Mouse (Mus musculus): Measurements from ENCODE around the gene Fcgr2b. TPM values are rescaled to one million over a fixed set of nuclear protein-coding genes. Genes with fewer than 3 reads are reported as not detected.

The Fcgr2b gene
- polyA plus RNA-seq (2014; fragmentation: Nextera tagmentation; extraction: Ambion mirVana), result 1.4 TPM in 1 of 2 replicates, not detected in the other

- no peak for DNase-seq
- WGBS, result 95% methylated on average over 5 of the region's 5 CpGs
- Histone ChIP-seq H3K4me1 (ENCODE audit: control insufficient read depth, insufficient read depth, low read length) (no peaks in the 10 kb centered on the region), H3K27me3 (ENCODE audit: control insufficient read depth, insufficient read depth, low read length) (no peaks in the 10 kb centered on the region), H3K9me3 (ENCODE audit: control insufficient read depth, low read length) (no peaks in the 10 kb centered on the region), H3K27ac (replicated peaks; ENCODE audit: low read depth, low read length) (no peak within 1 kb of the TSS), H3K9ac (replicated peaks; ENCODE audit: low read length) (no peak within 1 kb of the TSS), H3K4me3 (replicated peaks; ENCODE audit: low read depth, low read length) (no peak within 1 kb of the TSS), H3K36me3 (ENCODE audit: control insufficient read depth, insufficient read depth, low read length) (no peaks in the 10 kb centered on the region), H3K4me2 (ENCODE audit: low read length) (no peak within 1 kb of the TSS)
- ATAC-seq (ENCODE audit: low FRiP score, low TSS enrichment), result no peak
Observed at GRCm38 (mm10) chr1:170976447-170976846, at the start of gene Fcgr2b. Fcgr2b (minus strand) TSS chr1:170976547.

GRCm38 (mm10) chr1:171019311-171019950 lies 43.1 kb upstream of the Fcgr2b start:
- no peaks in the 10 kb centered on the region for H3K27me3 ChIP-seq (ENCODE audit: control insufficient read depth, insufficient read depth, low read length)
- H3K27ac ChIP-seq (replicated peaks; ENCODE audit: low read depth, low read length), result no peak overlapping the region
- H3K36me3 ChIP-seq (ENCODE audit: control insufficient read depth, insufficient read depth, low read length), result no peaks in the 10 kb centered on the region
- DNase-seq, result no peak
- no peaks in the 10 kb centered on the region for H3K9me3 ChIP-seq (ENCODE audit: control insufficient read depth, low read length)
- no peak overlapping the region for H3K4me2 ChIP-seq (ENCODE audit: low read length)
- WGBS, result 91% methylated on average over 7 of the region's 7 CpGs
- H3K9ac ChIP-seq (replicated peaks; ENCODE audit: low read length), result no peak overlapping the region
- no peak for ATAC-seq (ENCODE audit: low FRiP score, low TSS enrichment)
- no peak overlapping the region for H3K4me3 ChIP-seq (replicated peaks; ENCODE audit: low read depth, low read length)
- no peaks in the 10 kb centered on the region for H3K4me1 ChIP-seq (ENCODE audit: control insufficient read depth, insufficient read depth, low read length)

- Histone ChIP-seq H3K27me3 (ENCODE audit: control insufficient read depth, insufficient read depth, low read length) (no peaks in the 10 kb centered on the region), H3K9ac (replicated peaks; ENCODE audit: low read length) (no peak within 1 kb of the TSS), H3K4me2 (ENCODE audit: low read length) (no peak within 1 kb of the TSS), H3K9me3 (ENCODE audit: control insufficient read depth, low read length) (no peaks in the 10 kb centered on the region), H3K27ac (replicated peaks; ENCODE audit: low read depth, low read length) (no peak within 1 kb of the TSS), H3K36me3 (ENCODE audit: control insufficient read depth, insufficient read depth, low read length) (no peaks in the 10 kb centered on the region), H3K4me3 (replicated peaks; ENCODE audit: low read depth, low read length) (no peak within 1 kb of the TSS), H3K4me1 (ENCODE audit: control insufficient read depth, insufficient read depth, low read length) (no peaks in the 10 kb centered on the region)
- DNase-seq, result no peak
- ATAC-seq (ENCODE audit: low FRiP score, low TSS enrichment), result no peak
- 88% methylated on average over 2 of the region's 2 CpGs for WGBS
Observed at GRCm38 (mm10) chr1:171018737-171019136, 42.4 kb upstream of the Fcgr2b start, which contains the start of gene Fcgr4. Fcgr4 (plus strand) TSS chr1:171018920.

GRCm38 (mm10) chr1:171017468-171018158 lies 41.3 kb upstream of the Fcgr2b start:
- H3K4me1 ChIP-seq (ENCODE audit: control insufficient read depth, insufficient read depth, low read length), result no peaks in the 10 kb centered on the region
- no peaks in the 10 kb centered on the region for H3K27me3 ChIP-seq (ENCODE audit: control insufficient read depth, insufficient read depth, low read length)
- DNase-seq (no peak), ATAC-seq (ENCODE audit: low FRiP score, low TSS enrichment) (no peak)
- no peak overlapping the region for H3K4me3 ChIP-seq (replicated peaks; ENCODE audit: low read depth, low read length)
- no peaks in the 10 kb centered on the region for H3K9me3 ChIP-seq (ENCODE audit: control insufficient read depth, low read length)
- no peak overlapping the region for H3K4me2 ChIP-seq (ENCODE audit: low read length)
- no peak overlapping the region for H3K27ac ChIP-seq (replicated peaks; ENCODE audit: low read depth, low read length)
- H3K9ac ChIP-seq (replicated peaks; ENCODE audit: low read length), result no peak overlapping the region
- no peaks in the 10 kb centered on the region for H3K36me3 ChIP-seq (ENCODE audit: control insufficient read depth, insufficient read depth, low read length)
- 50% methylated on average over 6 of the region's 6 CpGs for WGBS

GRCm38 (mm10) chr1:171016676-171017356 lies 40.5 kb upstream of the Fcgr2b start:
- DNase-seq (no peak), ATAC-seq (ENCODE audit: low FRiP score, low TSS enrichment) (no peak)
- 89% methylated on average over 6 of the region's 6 CpGs for WGBS
- no peak overlapping the region for H3K4me2 ChIP-seq (ENCODE audit: low read length)
- H3K27me3 ChIP-seq (ENCODE audit: control insufficient read depth, insufficient read depth, low read length), result no peaks in the 10 kb centered on the region
- no peaks in the 10 kb centered on the region for H3K4me1 ChIP-seq (ENCODE audit: control insufficient read depth, insufficient read depth, low read length)
- no peak overlapping the region for H3K9ac ChIP-seq (replicated peaks; ENCODE audit: low read length)
- no peak overlapping the region for H3K4me3 ChIP-seq (replicated peaks; ENCODE audit: low read depth, low read length)
- no peak overlapping the region for H3K27ac ChIP-seq (replicated peaks; ENCODE audit: low read depth, low read length)
- no peaks in the 10 kb centered on the region for H3K9me3 ChIP-seq (ENCODE audit: control insufficient read depth, low read length)
- no peaks in the 10 kb centered on the region for H3K36me3 ChIP-seq (ENCODE audit: control insufficient read depth, insufficient read depth, low read length)

- WGBS, result 81% methylated on average over 4 of the region's 4 CpGs
- ATAC-seq (ENCODE audit: low FRiP score, low TSS enrichment) (no peak), DNase-seq (no peak)
- no peak overlapping the region for H3K4me3 ChIP-seq (replicated peaks; ENCODE audit: low read depth, low read length)
- no peak overlapping the region for H3K4me2 ChIP-seq (ENCODE audit: low read length)
- H3K27ac ChIP-seq (replicated peaks; ENCODE audit: low read depth, low read length), result no peak overlapping the region
- H3K4me1 ChIP-seq (ENCODE audit: control insufficient read depth, insufficient read depth, low read length), result no peaks in the 10 kb centered on the region
- H3K27me3 ChIP-seq (ENCODE audit: control insufficient read depth, insufficient read depth, low read length), result no peaks in the 10 kb centered on the region
- no peaks in the 10 kb centered on the region for H3K9me3 ChIP-seq (ENCODE audit: control insufficient read depth, low read length)
- H3K9ac ChIP-seq (replicated peaks; ENCODE audit: low read length), result no peak overlapping the region
- H3K36me3 ChIP-seq (ENCODE audit: control insufficient read depth, insufficient read depth, low read length), result no peaks in the 10 kb centered on the region
Observed at GRCm38 (mm10) chr1:171011733-171012132, 35.4 kb upstream of the Fcgr2b start.

GRCm38 (mm10) chr1:171006905-171007304 lies 30.6 kb upstream of the Fcgr2b start:
- ATAC-seq (ENCODE audit: low FRiP score, low TSS enrichment) (no peak), DNase-seq (no peak)
- H3K4me1 ChIP-seq (ENCODE audit: control insufficient read depth, insufficient read depth, low read length), result no peaks in the 10 kb centered on the region
- 87% methylated on average over 2 of the region's 2 CpGs for WGBS
- no peaks in the 10 kb centered on the region for H3K36me3 ChIP-seq (ENCODE audit: control insufficient read depth, insufficient read depth, low read length)
- no peak overlapping the region for H3K4me2 ChIP-seq (ENCODE audit: low read length)
- no peak overlapping the region for H3K4me3 ChIP-seq (replicated peaks; ENCODE audit: low read depth, low read length)
- no peaks in the 10 kb centered on the region for H3K27me3 ChIP-seq (ENCODE audit: control insufficient read depth, insufficient read depth, low read length)
- H3K9ac ChIP-seq (replicated peaks; ENCODE audit: low read length), result no peak overlapping the region
- no peaks in the 10 kb centered on the region for H3K9me3 ChIP-seq (ENCODE audit: control insufficient read depth, low read length)
- no peak overlapping the region for H3K27ac ChIP-seq (replicated peaks; ENCODE audit: low read depth, low read length)

GRCm38 (mm10) chr1:171006335-171006734 lies 30.0 kb upstream of the Fcgr2b start:
- Histone ChIP-seq H3K4me2 (ENCODE audit: low read length) (no peak overlapping the region), H3K27ac (replicated peaks; ENCODE audit: low read depth, low read length) (no peak overlapping the region), H3K4me1 (ENCODE audit: control insufficient read depth, insufficient read depth, low read length) (no peaks in the 10 kb centered on the region), H3K4me3 (replicated peaks; ENCODE audit: low read depth, low read length) (no peak overlapping the region), H3K9ac (replicated peaks; ENCODE audit: low read length) (no peak overlapping the region), H3K36me3 (ENCODE audit: control insufficient read depth, insufficient read depth, low read length) (no peaks in the 10 kb centered on the region), H3K9me3 (ENCODE audit: control insufficient read depth, low read length) (no peaks in the 10 kb centered on the region), H3K27me3 (ENCODE audit: control insufficient read depth, insufficient read depth, low read length) (no peaks in the 10 kb centered on the region)
- ATAC-seq (ENCODE audit: low FRiP score, low TSS enrichment), result no peak
- 92% methylated on average over 4 of the region's 4 CpGs for WGBS
- DNase-seq, result no peak

Data from midbrain, embryonic 14.5 days (tissue).